Comparison of ENCODE assay signal across 9 mouse cellular contexts in the genomic region with DNA sequence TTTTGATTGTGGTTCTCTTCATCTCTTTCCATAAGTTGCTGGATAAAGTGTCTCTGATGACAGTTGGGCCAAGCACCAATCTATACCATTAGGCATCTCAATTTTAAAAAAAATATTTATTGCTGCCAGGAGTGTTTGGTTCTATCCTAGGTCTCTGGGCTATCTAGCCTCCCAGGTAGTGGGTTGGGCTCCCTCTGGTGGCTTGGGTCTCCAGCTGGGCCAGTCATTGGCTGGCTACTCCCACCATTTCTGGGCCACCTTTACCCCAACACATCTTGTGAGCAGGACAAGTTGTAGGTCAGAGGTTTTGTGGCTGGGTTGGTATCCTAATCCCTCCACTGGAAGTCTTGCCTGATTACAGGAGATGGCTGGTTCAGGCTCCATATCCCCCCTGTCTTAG. TPM values are rescaled to one million over a fixed set of nuclear protein-coding genes. Genes with fewer than 3 reads are reported as not detected.
DNase-seq lines count a peak whose midpoint lies in the region; ATAC-seq and TF ChIP-seq lines count a peak whose summit lies in the region.
"Had no signal": no experiment of that assay in that cellular context is flagged by ENCODE, and none has a peak within 500 bp of the region (broad histone marks: within the 10 kb centered on the region; RNA-seq: fewer than 3 reads in every experiment).

No protein-coding gene starts in this region.

- H3K27ac ChIP-seq in midbrain, postnatal 0 days (ENCODE audit: low read depth, low read length): no peak overlapping the region
- H3K27ac ChIP-seq in midbrain, embryonic 16.5 days (ENCODE audit: low read length): no peak overlapping the region
- no peak overlapping the region for H3K27ac ChIP-seq in bone marrow macrophage, adult 2 months (ENCODE audit: insufficient read depth, low read depth, low read length)
- no peak overlapping the region for H3K27ac ChIP-seq in stomach, embryonic 14.5 days (ENCODE audit: low read length)

- no peaks in the 10 kb centered on the region for H3K36me3 ChIP-seq in midbrain, postnatal 0 days (ENCODE audit: insufficient read depth, low read length)
- H3K36me3 ChIP-seq in midbrain, embryonic 16.5 days (ENCODE audit: control insufficient read depth, insufficient read depth, low read length): no peaks in the 10 kb centered on the region
- H3K36me3 ChIP-seq in stomach, embryonic 14.5 days (ENCODE audit: control insufficient read depth, insufficient read depth, low read length): no peaks in the 10 kb centered on the region

- H3K4me3 ChIP-seq in midbrain, postnatal 0 days (ENCODE audit: low read depth, low read length): no peak overlapping the region
- no peak overlapping the region for H3K4me3 ChIP-seq in midbrain, embryonic 16.5 days (ENCODE audit: low read depth, low read length)
- H3K4me3 ChIP-seq in bone marrow macrophage, adult 2 months (ENCODE audit: insufficient read depth, low read length): no peak overlapping the region
- no peak overlapping the region for H3K4me3 ChIP-seq in stomach, embryonic 14.5 days (ENCODE audit: low read depth, low read length)

- no peak overlapping the region for H3K9ac ChIP-seq in midbrain, postnatal 0 days (replicated peaks; ENCODE audit: low read length, poor library complexity, severe bottlenecking)
- H3K9ac ChIP-seq in midbrain, embryonic 16.5 days (ENCODE audit: low read depth, low read length): no peak overlapping the region
- H3K9ac ChIP-seq in stomach, embryonic 14.5 days (replicated peaks; ENCODE audit: low read depth, low read length): no peak overlapping the region

- H3K4me1 ChIP-seq in midbrain, postnatal 0 days (ENCODE audit: insufficient read depth, low read length): no peaks in the 10 kb centered on the region
- peaks cover 9% of the 10 kb centered on the region; the same call in 1 of the 2 replicates for H3K4me1 ChIP-seq in midbrain, embryonic 16.5 days (ENCODE audit: control insufficient read depth, insufficient read depth, low read length)
- H3K4me1 ChIP-seq in bone marrow macrophage, adult 2 months (ENCODE audit: control insufficient read depth, insufficient read depth, low read length): peaks cover 7% of the 10 kb centered on the region
- peaks cover 6% of the 10 kb centered on the region; the same call in 1 of the 2 replicates for H3K4me1 ChIP-seq in stomach, embryonic 14.5 days (ENCODE audit: control insufficient read depth, insufficient read depth, low read length)

- no peak for TF ChIP-seq POLR2A in bone marrow macrophage, adult 2 months (IDR thresholded peaks at IDR 0.05; ENCODE audit: borderline replicate concordance, low read depth, low read length)

- DNase-seq in midbrain, postnatal 0 days (ENCODE audit: low spot score): no peak
- peak; percentile 56 to 73 for DNase-seq in kidney, postnatal 36 days
- DNase-seq in frontal cortex, postnatal 10 days (ENCODE audit: low spot score in 2 of 2): no peak
- DNase-seq in ovary, postnatal 14 days (ENCODE audit: low spot score): no peak
- DNase-seq in cerebellum, postnatal 25 days: no peak

- ATAC-seq in midbrain, postnatal 0 days (ENCODE audit: low FRiP score): no peak
- ATAC-seq in midbrain, embryonic 16.5 days: no peak
- no peak for ATAC-seq in stomach, embryonic 14.5 days (ENCODE audit: insufficient number of reproducible peaks, insufficient read depth, low FRiP score, low read depth)

- peak; percentile 41; the same call in 1 of the 2 replicates for TF ChIP-seq CTCF in midbrain, postnatal 0 days (IDR thresholded peaks at IDR 0.05)
- TF ChIP-seq CTCF in bone marrow macrophage, adult 2 months (IDR thresholded peaks at IDR 0.05; ENCODE audit: low read depth, low read length): peak; percentile 16; the same call in 1 of the 2 replicates

- H3K27me3 ChIP-seq in midbrain, postnatal 0 days (ENCODE audit: insufficient read depth, low read length): no peaks in the 10 kb centered on the region
- no peaks in the 10 kb centered on the region for H3K27me3 ChIP-seq in midbrain, embryonic 16.5 days (ENCODE audit: control insufficient read depth, insufficient read depth, low read depth, low read length)
- H3K27me3 ChIP-seq in stomach, embryonic 14.5 days (ENCODE audit: control insufficient read depth, insufficient read depth, low read length): no peaks in the 10 kb centered on the region

- H3K4me2 ChIP-seq in midbrain, postnatal 0 days (ENCODE audit: low read depth, low read length, poor library complexity, severe bottlenecking): no peak overlapping the region
- H3K4me2 ChIP-seq in midbrain, embryonic 16.5 days (ENCODE audit: low read length): no peak overlapping the region; the same call in 1 of the 2 replicates
- H3K4me2 ChIP-seq in stomach, embryonic 14.5 days (replicated peaks; ENCODE audit: low read depth, low read length): peak overlapping the region; percentile 90

- H3K9me3 ChIP-seq in midbrain, postnatal 0 days (ENCODE audit: low read length): no peaks in the 10 kb centered on the region
- H3K9me3 ChIP-seq in midbrain, embryonic 16.5 days (replicated peaks; ENCODE audit: control insufficient read depth, low read length, poor library complexity, severe bottlenecking): no peaks in the 10 kb centered on the region
- H3K9me3 ChIP-seq in stomach, embryonic 14.5 days (ENCODE audit: control insufficient read depth, low read depth, low read length): no peaks in the 10 kb centered on the region

RNA-seq across cellular contexts. Expression of gene Isoc2a, which starts 1.2 kb away (rescaled TPM):
- total RNA-seq in midbrain, postnatal 0 days (2014; rRNA removed): 5.8 and 7.7 TPM in 2 replicates
- polyA plus RNA-seq in midbrain, postnatal 0 days (2015; fragmentation: Nextera tagmentation; extraction: Ambion mirVana): 0.38 and 0.52 TPM in 2 replicates
- 0.46 and 0.57 TPM in 2 replicates for polyA plus RNA-seq in midbrain, embryonic 16.5 days (2015; fragmentation: Nextera tagmentation; extraction: Ambion mirVana)
- 15.5 and 16.4 TPM in 2 replicates for polyA plus RNA-seq in bone marrow macrophage, adult 2 months (2012; ENCODE audit: insufficient read depth, insufficient read length, missing spikeins)
- polyA plus RNA-seq in stomach, embryonic 14.5 days (2014; fragmentation: Nextera tagmentation; extraction: Ambion mirVana): 0.94 and 0.98 TPM in 2 replicates

RNA-seq across cellular contexts. Expression of gene Isoc2b, which starts 8.1 kb away (rescaled TPM):
- 1.0 and 2.0 TPM in 2 replicates for total RNA-seq in midbrain, postnatal 0 days (2014; rRNA removed)
- 3.7 and 5.8 TPM in 2 replicates for polyA plus RNA-seq in midbrain, postnatal 0 days (2015; fragmentation: Nextera tagmentation; extraction: Ambion mirVana)
- 3.6 and 5.0 TPM in 2 replicates for polyA plus RNA-seq in midbrain, embryonic 16.5 days (2015; fragmentation: Nextera tagmentation; extraction: Ambion mirVana)
- polyA plus RNA-seq in bone marrow macrophage, adult 2 months (2012; ENCODE audit: insufficient read depth, insufficient read length, missing spikeins): 20.4 and 21.2 TPM in 2 replicates
- 7.0 and 7.8 TPM in 2 replicates for polyA plus RNA-seq in stomach, embryonic 14.5 days (2014; fragmentation: Nextera tagmentation; extraction: Ambion mirVana)

RNA-seq across cellular contexts. Expression of gene Gm36210, which starts 28.1 kb away (rescaled TPM):
- total RNA-seq in midbrain, postnatal 0 days (2014; rRNA removed): 0.57 TPM in 1 of 2 replicates, not detected in the other
- 0.32 and 0.43 TPM in 2 replicates for polyA plus RNA-seq in midbrain, postnatal 0 days (2015; fragmentation: Nextera tagmentation; extraction: Ambion mirVana)
- polyA plus RNA-seq in midbrain, embryonic 16.5 days (2015; fragmentation: Nextera tagmentation; extraction: Ambion mirVana): 0.32 and 0.38 TPM in 2 replicates
- not detected in 2 replicates for polyA plus RNA-seq in bone marrow macrophage, adult 2 months (2012; ENCODE audit: insufficient read depth, insufficient read length, missing spikeins)
- polyA plus RNA-seq in stomach, embryonic 14.5 days (2014; fragmentation: Nextera tagmentation; extraction: Ambion mirVana): not detected in 2 replicates
- polyA plus RNA-seq: limb, embryonic 11.5 days had no signal

RNA-seq across cellular contexts. Expression of gene Shisa7, which starts 33.7 kb away (rescaled TPM):
- 51.4 and 68.5 TPM in 2 replicates for total RNA-seq in midbrain, postnatal 0 days (2014; rRNA removed)
- polyA plus RNA-seq in midbrain, postnatal 0 days (2015; fragmentation: Nextera tagmentation; extraction: Ambion mirVana): 9.3 and 10.1 TPM in 2 replicates
- polyA plus RNA-seq in midbrain, embryonic 16.5 days (2015; fragmentation: Nextera tagmentation; extraction: Ambion mirVana): 14.0 and 14.6 TPM in 2 replicates
- polyA plus RNA-seq in bone marrow macrophage, adult 2 months (2012; ENCODE audit: insufficient read depth, insufficient read length, missing spikeins): not detected in 2 replicates
- 0.70 and 1.0 TPM in 2 replicates for polyA plus RNA-seq in stomach, embryonic 14.5 days (2014; fragmentation: Nextera tagmentation; extraction: Ambion mirVana)

RNA-seq across cellular contexts. Expression of gene Zfp628, which starts 36.8 kb away (rescaled TPM):
- total RNA-seq in midbrain, postnatal 0 days (2014; rRNA removed): 10.6 and 12.3 TPM in 2 replicates
- polyA plus RNA-seq in midbrain, postnatal 0 days (2015; fragmentation: Nextera tagmentation; extraction: Ambion mirVana): 5.1 and 5.6 TPM in 2 replicates
- 3.1 and 3.6 TPM in 2 replicates for polyA plus RNA-seq in midbrain, embryonic 16.5 days (2015; fragmentation: Nextera tagmentation; extraction: Ambion mirVana)
- polyA plus RNA-seq in bone marrow macrophage, adult 2 months (2012; ENCODE audit: insufficient read depth, insufficient read length, missing spikeins): 7.1 and 8.7 TPM in 2 replicates
- 4.3 and 4.5 TPM in 2 replicates for polyA plus RNA-seq in stomach, embryonic 14.5 days (2014; fragmentation: Nextera tagmentation; extraction: Ambion mirVana)

Comparison
In these comparisons a context has a peak if more than half of its experiments do, and no peak if none do; other contexts are left out.
1. DNase-seq: peak in kidney, postnatal 36 days (2 of 2); none in midbrain, postnatal 0 days (single experiment), frontal cortex, postnatal 10 days (0 of 2), ovary, postnatal 14 days (single experiment) and cerebellum, postnatal 25 days (0 of 2).